Mouse (Mus musculus) neural tube, embryonic 13.5 days (tissue): Measurements from ENCODE around the gene Ccdc90b. TPM values are rescaled to one million over a fixed set of nuclear protein-coding genes. Genes with fewer than 3 reads are reported as not detected.

Experiments used
- ATAC-seq: fragments of 200-750 bp; cut with Nextera tagmentation; 2 replicates; pipeline ENCODE4 v1.8.0; 2017; ENCODE audit warnings: low read depth, mild to moderate bottlenecking, moderate TSS enrichment, moderate library complexity
- H3K27ac ChIP-seq: fragments of 300-500 bp; sonication (generic); replicated peaks from 2 replicates; pipeline ENCODE4 v1.5.1; 2015; ENCODE audit warnings: moderate library complexity, mild to moderate bottlenecking, inconsistent platforms
- H3K27me3 ChIP-seq: fragments of 300-500 bp; sonication (generic); 2 replicates; pipeline ENCODE4 v1.6.1; 2015; ENCODE audit warnings: mild to moderate bottlenecking, inconsistent platforms
- H3K36me3 ChIP-seq: fragments of 300-500 bp; sonication (generic); 2 replicates; pipeline ENCODE4 v1.6.1; 2015; ENCODE audit warnings: mild to moderate bottlenecking, inconsistent platforms
- H3K4me1 ChIP-seq: fragments of 300-500 bp; sonication (generic); replicated peaks from 2 replicates; pipeline ENCODE4 v1.6.1; 2015; ENCODE audit warnings: inconsistent platforms
- H3K4me2 ChIP-seq: fragments of 300-500 bp; sonication (generic); 2 replicates; pipeline ENCODE4 v1.6.1; 2015; ENCODE audit warnings: inconsistent platforms, mild to moderate bottlenecking, moderate library complexity
- H3K4me3 ChIP-seq: fragments of 300-500 bp; sonication (generic); 2 replicates; pipeline ENCODE4 v1.5.1; 2015; ENCODE audit warnings: mild to moderate bottlenecking, inconsistent platforms
- H3K9ac ChIP-seq: fragments of 300-500 bp; sonication (generic); 2 replicates; pipeline ENCODE4 v1.6.1; 2015; ENCODE audit warnings: moderate library complexity, mild to moderate bottlenecking, inconsistent platforms
- H3K9me3 ChIP-seq: fragments of 300-500 bp; sonication (generic); 2 replicates; pipeline ENCODE4 v1.6.1; 2016; ENCODE audit warnings: inconsistent platforms
- WGBS: fragments of 180-500 bp; shearing (Covaris S2); methylation state at CpG from one replicate; pipeline ENCODE4 v1.1.7; 2015; 5-methylcytosine and 5-hydroxymethylcytosine counted together
- polyA plus RNA-seq: library from polyadenylated mRNA; unstranded; fragments of >200 nt; fragmentation: Nextera tagmentation; extraction: Ambion mirVana; gene quantifications from 2 replicates; pipeline ENCODE4 v1.2.1, GENCODE M21; 2015

The Ccdc90b gene
- polyA plus RNA-seq, 1 experiment from 2014 or later: 66.2 TPM

GRCm38 (mm10) chr7:92583567-92583966 lies 22.6 kb downstream of the Ccdc90b start:
- 91% methylated on average over 7 of the region's 7 CpGs for WGBS
- no peak for ATAC-seq
- no peaks in the 10 kb centered on the region for H3K27me3 ChIP-seq

DNA sequence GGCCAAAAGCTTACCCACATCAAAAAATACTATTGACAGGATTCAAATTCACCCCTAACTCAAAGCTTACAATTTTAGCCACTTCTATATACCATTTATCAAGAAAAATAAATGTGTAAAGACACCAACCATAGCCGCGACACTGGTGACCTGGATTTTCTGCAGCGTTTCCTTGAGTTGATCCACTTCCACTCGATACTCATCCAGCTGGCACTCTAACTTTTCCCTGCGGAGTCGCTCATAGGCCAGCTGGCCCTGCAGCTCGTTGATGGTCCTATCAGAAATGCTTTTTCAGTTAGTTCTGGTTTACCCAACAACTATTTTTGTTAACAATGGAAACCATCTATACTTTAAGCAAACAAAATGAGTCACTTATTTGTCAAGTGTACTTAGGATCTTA lies 29.0 kb downstream of the Ccdc90b start:
- Histone ChIP-seq H3K9ac (no peak overlapping the region), H3K27ac (no peak overlapping the region), H3K9me3 (no peaks in the 10 kb centered on the region), H3K4me3 (no peak overlapping the region), H3K4me1 (no peaks in the 10 kb centered on the region), H3K4me2 (no peak overlapping the region), H3K27me3 (no peaks in the 10 kb centered on the region), H3K36me3 (no peaks in the 10 kb centered on the region)
- WGBS: 90% methylated on average over 7 of the region's 7 CpGs
- ATAC-seq: no peak

More at GRCm38 (mm10) chr7:92583567-92583966, 22.6 kb downstream of the Ccdc90b start:
- H3K36me3 ChIP-seq: peaks cover 34% of the 10 kb centered on the region
- no peak overlapping the region for H3K4me3 ChIP-seq
- H3K27ac ChIP-seq: no peak overlapping the region
- H3K9ac ChIP-seq: no peak overlapping the region
- H3K9me3 ChIP-seq: no peaks in the 10 kb centered on the region
- H3K4me1 ChIP-seq: no peaks in the 10 kb centered on the region
- no peak overlapping the region for H3K4me2 ChIP-seq

DNA sequence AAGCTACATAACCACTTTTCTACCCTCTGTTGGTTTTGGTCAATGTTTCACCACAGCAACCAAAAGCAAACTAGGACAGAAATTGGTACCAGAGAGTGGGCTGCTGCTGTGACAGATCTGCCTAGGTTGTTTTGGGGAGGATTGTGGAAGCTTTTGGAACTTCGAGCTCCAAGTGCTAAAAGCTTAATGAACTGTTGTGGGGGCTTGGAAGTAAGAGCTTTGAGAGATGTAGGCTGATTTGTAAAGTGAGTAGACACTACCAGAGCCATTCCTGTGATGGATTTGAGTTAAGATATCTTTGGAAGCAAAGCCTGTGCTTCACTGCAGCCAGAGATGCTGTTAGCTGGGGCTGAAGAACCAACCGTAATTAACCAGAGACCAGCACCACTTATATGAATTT lies 29.9 kb downstream of the Ccdc90b start:
- H3K9me3 ChIP-seq: no peaks in the 10 kb centered on the region
- H3K4me1 ChIP-seq: no peaks in the 10 kb centered on the region
- H3K4me3 ChIP-seq: no peak overlapping the region
- no peaks in the 10 kb centered on the region for H3K36me3 ChIP-seq
- no peak for ATAC-seq
- 83% methylated on average over 2 of the region's 2 CpGs for WGBS
- H3K4me2 ChIP-seq: no peak overlapping the region
- no peak overlapping the region for H3K27ac ChIP-seq
- H3K27me3 ChIP-seq: no peaks in the 10 kb centered on the region
- no peak overlapping the region for H3K9ac ChIP-seq

DNA sequence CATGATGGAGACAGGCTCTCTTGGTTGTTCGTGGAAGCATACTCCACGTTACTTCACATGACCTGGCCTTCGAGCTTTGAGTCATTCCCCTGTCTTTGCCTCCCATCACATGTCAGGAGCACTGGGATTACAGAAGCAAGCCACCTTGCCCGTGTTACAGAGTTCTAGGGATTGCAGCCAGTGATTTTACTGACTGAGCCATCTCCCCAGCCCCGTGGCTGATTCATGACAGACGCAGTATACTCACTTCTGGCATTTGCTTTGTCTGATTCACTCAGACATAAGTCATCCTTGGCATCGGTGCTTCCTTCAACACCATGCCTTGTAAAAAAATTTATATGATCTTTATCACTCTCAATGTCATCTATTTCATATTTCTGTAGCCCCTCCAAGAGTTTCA lies 44.0 kb downstream of the Ccdc90b start:
- Histone ChIP-seq H3K27ac (no peak overlapping the region), H3K4me3 (no peak overlapping the region), H3K9me3 (no peaks in the 10 kb centered on the region), H3K36me3 (peaks cover 19% of the 10 kb centered on the region), H3K27me3 (no peaks in the 10 kb centered on the region), H3K9ac (no peak overlapping the region), H3K4me2 (no peak overlapping the region), H3K4me1 (no peaks in the 10 kb centered on the region)
- ATAC-seq: no peak
- WGBS: 93% methylated on average over 7 of the region's 7 CpGs

DNA sequence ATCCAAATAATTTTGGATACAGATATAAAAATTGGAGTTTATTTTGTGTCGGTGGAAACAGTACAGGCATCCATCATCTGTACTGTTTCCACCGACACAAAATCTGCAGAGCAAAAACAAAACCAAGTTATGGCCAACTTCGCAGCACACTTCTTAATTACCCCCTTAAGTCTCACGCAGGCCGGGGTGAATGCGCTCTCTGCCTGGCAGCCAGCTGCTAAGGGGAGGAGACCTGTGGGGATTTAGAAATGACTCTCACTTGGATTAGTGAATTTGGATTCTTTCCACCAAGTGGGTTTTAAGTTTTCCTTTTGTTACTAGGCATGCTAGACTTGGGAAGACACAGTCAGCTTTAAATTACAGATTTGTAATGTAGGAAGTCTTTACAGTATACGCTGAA lies 49.9 kb downstream of the Ccdc90b start:
- Histone ChIP-seq H3K36me3 (peaks cover 14% of the 10 kb centered on the region), H3K9me3 (no peaks in the 10 kb centered on the region), H3K27me3 (no peaks in the 10 kb centered on the region), H3K27ac (no peak overlapping the region), H3K9ac (no peak overlapping the region), H3K4me1 (no peaks in the 10 kb centered on the region), H3K4me2 (no peak overlapping the region), H3K4me3 (no peak overlapping the region)
- ATAC-seq: no peak
- 78% methylated on average over 7 of the region's 7 CpGs for WGBS

DNA sequence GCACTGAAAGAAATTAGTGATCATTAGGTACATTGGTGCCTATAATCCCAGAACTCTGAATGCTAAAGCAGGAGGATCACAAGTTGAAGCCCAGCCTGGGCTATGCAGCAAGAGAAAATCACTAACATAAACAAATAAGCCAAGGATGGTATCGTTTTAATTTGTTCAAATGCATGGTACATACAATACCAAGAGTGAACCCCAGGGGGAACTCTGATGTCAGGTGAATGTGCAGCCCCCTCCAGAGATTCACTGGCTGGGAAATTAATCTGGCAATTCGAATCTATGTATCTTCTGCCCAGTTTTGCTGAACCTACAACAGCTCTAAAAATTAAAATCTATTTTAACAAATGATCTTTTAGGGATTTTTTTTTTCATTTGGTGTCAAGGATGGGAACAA lies 63.5 kb downstream of the Ccdc90b start:
- H3K36me3 ChIP-seq: peaks cover 10% of the 10 kb centered on the region; the same call in 1 of the 2 replicates
- WGBS: 59% methylated on average over 2 of the region's 2 CpGs
- H3K4me2 ChIP-seq: no peak overlapping the region
- H3K27me3 ChIP-seq: no peaks in the 10 kb centered on the region
- H3K4me1 ChIP-seq: no peaks in the 10 kb centered on the region
- no peaks in the 10 kb centered on the region for H3K9me3 ChIP-seq
- no peak overlapping the region for H3K9ac ChIP-seq
- no peak overlapping the region for H3K4me3 ChIP-seq
- H3K27ac ChIP-seq: no peak overlapping the region
- no peak for ATAC-seq

DNA sequence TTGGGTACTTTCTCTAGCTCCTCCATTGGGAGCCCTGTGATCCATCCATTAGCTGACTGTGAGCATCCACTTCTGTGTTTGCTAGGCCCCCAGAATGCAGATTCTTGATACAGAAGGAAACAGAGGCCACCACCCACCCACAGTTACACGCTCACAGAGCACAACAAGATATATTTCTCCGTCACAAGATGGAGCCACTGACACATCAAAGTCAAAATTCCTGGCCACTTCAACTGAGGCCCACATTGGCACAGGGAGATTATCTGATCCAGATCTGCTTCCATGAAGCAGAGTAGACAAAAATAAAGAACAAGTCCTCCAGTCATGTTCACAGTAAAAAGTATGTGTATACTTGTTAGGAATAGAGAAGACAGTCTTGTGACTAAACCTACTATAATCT lies 69.2 kb downstream of the Ccdc90b start:
- Histone ChIP-seq H3K36me3 (no peaks in the 10 kb centered on the region), H3K27ac (no peak overlapping the region), H3K4me1 (no peaks in the 10 kb centered on the region), H3K4me3 (no peak overlapping the region), H3K9me3 (no peaks in the 10 kb centered on the region), H3K4me2 (no peak overlapping the region), H3K9ac (no peak overlapping the region), H3K27me3 (no peaks in the 10 kb centered on the region)
- ATAC-seq: no peak
- 61% methylated on average over 2 of the region's 2 CpGs for WGBS

Other genes with a start within 250 kb of the Ccdc90b start
- 16.1 and 16.4 TPM in 2 replicates for gene Ankrd42, start 76.0 kb downstream of the Ccdc90b start, polyA plus RNA-seq
- 20.5 and 21.0 TPM in 2 replicates for gene Pcf11, start 108.8 kb downstream of the Ccdc90b start, polyA plus RNA-seq
- gene Rab30, start 180.5 kb downstream of the Ccdc90b start, polyA plus RNA-seq: 23.8 and 29.1 TPM in 2 replicates